Mouse (Mus musculus) layer of hippocampus, adult 9-10 months (tissue): ENCODE data around the gene Cep128.
A peak's percentile ranks its signal among the peaks of the same experiment; 100 is the strongest.

Source experiments
- DNase-seq: peaks from one replicate; pipeline ENCODE4 v3.0.0; 2022; ENCODE audit warnings: low spot score

Gene Cep128

GRCm38 (mm10) chr12:91176808-91177526 is 207.2 kb downstream of the Cep128 start:
- DNase-seq: no peak

- DNase-seq: no peak
Measured at GRCm38 (mm10) chr12:91171613-91172012, 212.6 kb downstream of the Cep128 start.

DNA sequence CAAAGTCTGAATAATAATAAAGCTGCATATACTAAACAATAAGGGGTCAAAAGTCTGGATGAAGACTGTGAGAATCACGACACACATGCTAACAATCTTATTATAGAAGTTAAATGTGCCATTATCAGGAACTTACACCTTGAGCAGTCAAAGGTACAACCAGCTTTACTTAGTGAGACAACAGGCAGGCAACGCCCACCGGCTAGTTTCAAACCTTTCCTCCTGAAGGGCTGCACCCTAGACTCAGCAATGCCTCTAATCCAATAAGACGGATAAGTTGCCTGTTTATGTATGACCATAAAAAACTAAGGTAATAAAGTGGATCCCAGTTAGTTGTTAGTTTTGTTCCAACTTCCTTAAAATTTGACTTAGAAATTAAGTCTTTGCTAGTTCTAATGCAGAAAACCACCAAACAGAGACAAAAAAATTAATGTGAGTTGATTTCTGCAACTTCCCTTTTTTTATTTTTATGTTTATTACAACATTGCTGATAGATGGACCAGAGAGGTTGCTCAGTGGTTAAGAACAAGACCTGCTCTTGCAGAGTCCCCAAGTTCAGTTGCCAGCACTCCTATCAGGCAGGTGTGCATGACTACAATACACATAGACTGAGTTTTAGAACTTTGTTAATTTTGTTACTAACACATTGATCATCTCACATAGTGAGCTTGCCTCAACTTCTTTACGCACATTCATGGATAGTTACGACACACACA is 223.0 kb downstream of the Cep128 start:
- no peak for DNase-seq

DNA sequence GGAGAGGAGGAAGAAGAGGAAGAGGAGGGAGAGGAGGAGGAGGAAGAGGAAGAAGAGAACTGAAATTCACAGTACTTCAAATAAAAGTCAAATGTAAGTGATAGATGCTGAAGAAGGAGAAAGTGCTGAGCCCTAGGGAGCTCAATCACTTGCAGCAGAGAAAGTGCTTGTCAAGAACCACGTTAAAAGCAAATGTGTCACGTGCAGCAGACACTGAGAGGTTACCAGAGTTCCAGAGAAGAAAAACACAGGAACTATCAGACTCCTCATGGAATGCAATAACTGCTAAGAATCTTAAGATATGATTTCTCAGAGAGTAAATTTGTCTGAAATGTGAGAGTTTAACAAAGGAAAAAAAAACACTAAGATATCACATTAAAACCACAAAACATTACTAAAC is 225.7 kb downstream of the Cep128 start:
- DNase-seq: no peak

GRCm38 (mm10) chr12:91154052-91154451 is 230.2 kb downstream of the Cep128 start:
- DNase-seq: no peak

GRCm38 (mm10) chr12:91149152-91149551 is 235.1 kb downstream of the Cep128 start:
- DNase-seq: no peak

- DNase-seq: no peak
Measured at GRCm38 (mm10) chr12:91134740-91135517, 249.3 kb downstream of the Cep128 start.

- DNase-seq: no peak
Measured at GRCm38 (mm10) chr12:91115054-91115453, 269.2 kb downstream of the Cep128 start.

GRCm38 (mm10) chr12:91103316-91103715 is 280.9 kb downstream of the Cep128 start:
- DNase-seq: no peak

DNA sequence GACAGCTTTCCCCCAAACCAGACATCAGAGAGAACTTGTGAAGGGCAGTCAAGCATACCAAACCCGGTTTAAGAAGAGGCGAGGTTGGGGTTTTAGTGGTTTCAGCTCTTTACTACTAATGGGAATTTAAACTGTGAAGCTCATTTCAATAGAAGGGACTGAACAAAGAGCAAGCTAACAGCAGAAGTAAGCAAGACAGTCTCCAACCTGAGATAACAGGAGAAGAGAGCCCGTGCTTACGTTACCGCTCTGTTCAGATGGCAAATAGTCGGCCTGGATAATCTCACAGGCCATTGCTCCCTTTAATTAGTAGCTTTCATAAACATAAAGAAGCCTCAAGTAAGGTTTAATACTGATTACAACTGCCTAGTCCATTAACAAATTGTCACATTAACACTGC is 286.3 kb downstream of the Cep128 start:
- DNase-seq: no peak

GRCm38 (mm10) chr12:91096197-91096596 is 288.0 kb downstream of the Cep128 start:
- no peak for DNase-seq

DNA sequence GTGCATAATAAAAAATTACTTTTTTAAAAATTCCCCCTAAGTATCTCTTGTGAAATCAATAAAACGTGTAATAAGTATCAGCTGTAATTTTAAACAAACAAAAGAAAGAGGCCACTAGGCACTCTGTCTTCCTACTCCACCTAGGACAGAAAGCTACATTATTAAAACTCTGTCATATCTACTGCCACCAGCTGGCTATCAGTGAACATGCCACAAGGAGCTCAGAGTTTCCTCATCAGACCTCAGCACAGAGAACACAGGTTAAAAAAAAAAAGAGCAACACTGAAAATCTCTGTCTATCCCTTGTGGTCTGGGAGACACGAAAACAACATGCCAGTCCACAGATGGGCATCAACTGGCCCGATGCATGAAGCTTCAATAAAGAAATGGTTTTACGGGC is 295.9 kb downstream of the Cep128 start:
- peak; percentile 15 for DNase-seq

GRCm38 (mm10) chr12:91085967-91086366 is 298.2 kb downstream of the Cep128 start:
- no peak for DNase-seq

DNA sequence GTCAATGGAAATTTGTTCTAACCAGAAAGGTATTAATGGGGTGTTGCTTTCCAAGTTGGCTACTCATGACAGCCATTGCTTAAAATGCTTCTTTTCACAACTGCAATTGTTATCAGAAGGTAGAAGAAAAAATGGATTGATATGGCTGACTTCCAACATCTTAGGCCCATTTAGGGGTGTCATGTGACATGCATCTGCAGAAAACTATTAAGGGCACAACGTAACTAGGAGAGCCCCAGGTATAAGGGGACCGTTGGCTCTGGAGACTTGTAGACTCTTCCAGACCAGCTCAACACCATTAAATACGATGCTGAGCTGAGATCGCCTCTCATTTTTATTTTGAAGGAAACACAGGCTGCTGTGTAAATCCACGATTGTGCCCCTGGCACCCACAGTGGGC is 308.6 kb downstream of the Cep128 start:
- no peak for DNase-seq

DNA sequence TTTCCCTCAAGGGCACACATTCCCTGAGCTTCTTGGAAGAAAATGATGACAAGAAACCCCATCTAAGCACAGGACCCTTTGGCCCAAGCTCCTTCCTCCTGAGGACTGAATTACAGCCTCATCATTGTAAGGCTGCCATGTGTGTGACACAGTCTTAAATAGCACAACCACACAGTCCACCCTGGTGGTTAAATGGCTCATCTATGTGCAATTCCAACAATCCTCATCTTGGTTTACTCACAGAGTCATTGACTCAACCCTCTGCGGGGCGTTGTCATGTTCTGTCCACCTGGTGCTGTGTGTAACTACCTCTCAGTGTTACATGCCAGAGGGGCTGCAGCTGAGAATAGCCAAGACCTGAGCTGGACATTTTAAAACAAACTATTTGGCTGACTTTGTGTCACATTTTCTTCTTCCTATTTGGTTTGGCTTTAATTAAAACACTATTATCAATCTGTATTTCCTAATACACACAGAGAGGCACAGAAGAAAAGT is 313.6 kb downstream of the Cep128 start:
- no peak for DNase-seq

- DNase-seq: no peak
Measured at GRCm38 (mm10) chr12:91067083-91067441, 317.1 kb downstream of the Cep128 start.

DNA sequence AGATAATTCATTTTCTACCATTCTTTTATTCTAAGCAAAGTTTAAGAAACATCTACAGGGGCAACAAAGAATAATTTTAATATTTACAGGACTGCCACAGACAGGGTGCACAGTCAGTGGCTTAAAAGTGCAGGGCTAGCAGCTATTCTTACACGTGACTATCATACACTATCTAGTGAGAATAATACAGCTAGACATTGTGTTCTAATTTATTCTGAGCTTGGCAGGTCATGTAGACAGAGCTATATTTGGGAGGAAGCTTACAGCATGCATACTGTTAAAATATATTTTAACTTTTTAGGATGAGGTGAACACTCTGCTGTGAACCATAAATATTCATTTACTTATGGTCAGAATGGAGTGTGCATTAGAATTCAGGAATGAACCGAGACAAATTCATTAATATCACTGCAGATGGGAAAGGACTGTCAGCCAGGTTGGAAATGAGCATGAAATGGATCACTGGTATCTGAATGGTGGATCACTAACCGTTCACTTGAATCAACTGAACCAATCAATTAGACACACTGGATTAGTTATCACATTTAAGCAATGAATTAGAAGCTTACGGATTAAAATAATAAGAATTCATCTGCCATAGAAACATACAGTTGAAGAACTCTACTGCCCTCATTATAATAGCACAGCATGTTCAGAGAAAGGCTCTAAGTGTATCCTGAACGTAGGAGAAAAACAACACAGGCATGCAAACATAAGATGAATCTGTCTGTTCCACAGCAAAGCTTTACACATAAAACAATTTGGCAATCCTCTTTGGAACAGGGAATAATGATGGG is 317.7 kb downstream of the Cep128 start:
- DNase-seq: no peak

- no peak for DNase-seq
Measured at GRCm38 (mm10) chr12:91065423-91065822, 318.8 kb downstream of the Cep128 start.

GRCm38 (mm10) chr12:91064368-91064999 is 319.7 kb downstream of the Cep128 start:
- no peak for DNase-seq

- DNase-seq: no peak
Measured at GRCm38 (mm10) chr12:91063337-91064015, 320.7 kb downstream of the Cep128 start.

DNA sequence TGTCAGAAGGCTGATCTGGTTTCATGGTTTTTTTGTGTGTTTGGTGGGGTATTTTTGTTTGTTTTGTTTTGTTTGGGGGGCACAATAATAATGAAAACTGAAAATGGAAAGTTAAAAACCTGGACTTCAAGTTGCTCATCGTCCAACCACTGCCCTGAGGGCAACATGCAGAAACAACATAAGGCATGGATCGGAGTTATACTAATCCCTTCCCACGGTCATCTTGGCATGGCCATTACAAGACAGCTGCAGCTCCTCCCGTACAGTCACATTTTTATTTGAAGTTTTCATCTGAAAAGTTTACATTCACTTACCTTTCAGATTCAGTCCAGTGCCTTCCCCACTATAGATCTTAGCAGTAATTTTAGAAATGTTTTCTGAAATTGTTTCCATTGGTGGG is 321.5 kb downstream of the Cep128 start:
- DNase-seq: no peak
